Mouse (Mus musculus) T-cell, adult 2 months (primary cell): ENCODE measurements around the gene Tbc1d16.

Source experiments
- DNase-seq: peaks from one replicate; pipeline ENCODE4 v3.0.0; 2022; ENCODE audit warnings: low spot score

Gene Tbc1d16

DNA sequence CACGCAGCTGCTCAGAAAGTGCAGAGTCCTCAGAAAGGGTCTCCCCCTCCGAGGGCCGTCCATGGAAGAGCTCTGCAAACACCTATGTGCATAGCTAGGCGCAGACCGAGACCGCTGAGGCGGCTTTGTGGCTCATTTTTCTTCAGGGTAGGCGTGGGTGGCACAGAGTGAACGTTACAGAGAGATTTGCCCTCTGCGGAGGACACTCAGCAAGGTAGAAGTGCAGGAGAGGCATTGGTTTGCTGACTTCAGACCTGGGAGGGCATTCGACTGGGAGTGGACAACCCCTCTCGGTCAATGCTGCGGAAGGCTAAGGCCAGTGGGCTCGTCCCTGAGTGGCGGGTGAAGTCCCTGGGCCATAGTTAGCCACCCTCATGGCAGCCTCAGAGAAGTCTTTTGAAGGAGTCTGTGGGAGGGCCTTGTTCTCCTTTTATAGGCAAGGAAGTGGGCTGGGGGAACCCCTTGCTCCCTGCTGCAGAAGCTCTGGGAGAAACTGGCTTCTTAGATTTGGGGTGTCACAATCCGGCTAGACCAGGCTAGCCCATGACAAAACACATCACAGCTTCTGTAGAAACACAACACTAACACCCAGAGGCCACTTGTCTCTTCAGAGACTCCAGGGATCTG lies 84.8 kb downstream of the Tbc1d16 start:
- peak; percentile 57 for DNase-seq

DNA sequence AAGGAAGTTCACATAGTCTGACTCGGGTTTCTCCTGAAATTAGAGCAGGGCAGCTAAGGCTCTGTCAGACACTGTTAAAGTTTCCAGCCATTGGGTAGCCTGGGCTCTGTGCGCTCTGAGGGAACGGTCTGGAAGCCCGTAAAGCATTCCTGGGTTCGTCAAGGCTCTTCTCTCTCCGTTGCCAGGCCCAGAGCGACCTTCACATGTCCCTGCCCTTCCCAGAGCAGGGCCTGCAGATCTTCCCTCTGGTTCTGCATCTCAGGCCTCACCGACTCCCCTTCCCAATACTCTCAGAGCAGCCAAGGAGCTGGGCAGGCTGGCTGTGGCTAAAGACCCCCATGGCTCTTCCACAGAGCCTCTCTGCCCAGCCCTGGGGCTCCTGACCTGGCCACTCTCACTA lies 85.7 kb downstream of the Tbc1d16 start:
- no peak for DNase-seq

DNA sequence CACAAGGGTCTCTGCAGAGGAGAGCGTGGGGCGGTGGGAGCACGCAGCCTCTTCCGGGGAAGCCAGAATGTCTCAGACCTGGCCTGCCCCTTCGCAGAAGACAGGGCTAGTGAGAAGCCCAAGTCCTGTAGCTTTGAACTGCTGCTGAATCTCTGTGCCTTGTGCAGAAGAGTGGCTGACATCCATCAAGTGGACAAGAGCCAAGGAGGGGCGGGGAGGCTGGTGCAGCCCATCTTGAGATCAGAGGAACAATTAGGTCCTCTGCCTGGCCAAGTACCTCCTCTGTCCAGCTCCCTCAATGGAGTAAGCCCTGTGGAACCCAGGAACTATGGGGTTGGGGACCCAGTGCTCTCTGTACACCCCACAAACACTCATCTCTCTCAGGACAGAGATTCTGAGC lies 89.3 kb downstream of the Tbc1d16 start:
- no peak for DNase-seq

DNA sequence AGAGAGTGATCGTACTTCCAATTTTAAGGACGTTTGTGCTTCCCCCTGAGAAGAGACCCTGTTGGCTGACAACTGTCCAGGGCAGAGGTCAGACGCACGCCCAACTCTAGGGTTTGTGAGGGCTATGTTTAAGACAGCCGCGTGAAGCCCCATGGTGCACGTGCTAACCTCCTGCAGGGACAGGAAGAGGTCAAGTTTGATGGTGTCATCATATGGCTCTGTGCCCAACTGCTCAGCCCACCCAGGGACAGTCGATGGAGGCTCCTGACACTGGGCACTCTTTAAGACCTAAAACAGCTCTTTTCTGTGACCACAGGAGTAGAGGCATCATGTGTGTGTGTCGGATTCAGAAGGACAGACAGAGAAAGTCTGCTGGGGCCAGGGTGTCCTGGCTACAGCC lies 90.1 kb downstream of the Tbc1d16 start:
- DNase-seq = no peak

DNA sequence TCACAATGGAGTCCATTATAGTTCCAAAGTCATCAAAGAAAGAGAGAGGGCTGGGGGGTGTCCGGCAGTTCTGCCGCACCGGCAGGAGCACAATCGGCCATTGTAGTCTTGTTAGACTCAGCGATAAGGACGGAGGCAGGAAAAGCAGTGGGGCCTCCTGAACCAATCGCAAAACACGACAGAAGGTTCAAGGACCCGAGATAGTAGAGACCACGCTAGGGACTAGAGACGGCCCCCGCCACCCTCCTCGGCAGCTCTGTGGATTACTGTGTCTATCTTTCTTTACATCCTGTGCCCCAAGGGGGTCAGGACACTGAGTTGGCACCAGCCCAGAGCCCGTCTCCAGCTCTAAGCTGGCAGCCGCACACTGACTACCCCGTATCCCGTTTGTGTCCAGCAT lies 93.7 kb downstream of the Tbc1d16 start:
- peak; percentile 33 for DNase-seq

DNA sequence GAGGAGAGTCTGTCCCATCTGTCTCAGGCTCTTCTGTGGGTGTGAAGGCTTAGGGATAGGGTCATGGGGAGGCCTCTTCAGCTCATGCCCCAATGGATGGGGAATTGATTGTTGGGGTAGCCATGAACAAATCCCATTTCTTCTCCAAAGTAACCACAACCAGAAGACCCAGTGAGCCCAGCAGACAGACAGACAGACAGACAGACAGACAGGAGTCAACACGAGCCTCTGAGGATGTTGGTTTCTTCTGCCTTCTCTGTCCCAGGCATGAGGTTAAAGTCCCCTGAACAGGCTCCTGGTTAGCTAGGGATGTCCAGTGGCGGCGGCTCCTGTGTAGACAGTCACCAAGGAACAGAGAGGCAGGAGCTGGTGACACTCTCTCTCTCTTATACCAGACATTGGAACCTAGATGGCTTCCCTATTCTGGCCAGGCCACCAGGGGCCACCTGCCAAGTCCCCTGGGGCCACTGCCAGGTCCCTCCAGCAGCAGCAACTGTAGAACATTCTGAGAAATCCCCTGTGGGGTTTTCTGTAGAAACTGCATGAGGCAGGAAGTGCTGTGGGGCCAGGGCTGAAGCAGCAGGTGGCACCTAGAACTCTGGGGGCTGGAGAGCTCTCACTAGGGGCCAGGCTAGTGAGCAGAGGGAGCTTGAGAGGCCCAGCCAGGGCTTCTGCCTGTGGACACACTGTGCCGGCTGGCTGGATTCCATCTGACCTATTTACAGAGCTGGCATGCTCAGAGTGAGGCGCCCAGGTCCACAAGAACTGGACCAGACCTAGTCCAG lies 94.7 kb downstream of the Tbc1d16 start:
- peak; percentile 70 for DNase-seq

DNA sequence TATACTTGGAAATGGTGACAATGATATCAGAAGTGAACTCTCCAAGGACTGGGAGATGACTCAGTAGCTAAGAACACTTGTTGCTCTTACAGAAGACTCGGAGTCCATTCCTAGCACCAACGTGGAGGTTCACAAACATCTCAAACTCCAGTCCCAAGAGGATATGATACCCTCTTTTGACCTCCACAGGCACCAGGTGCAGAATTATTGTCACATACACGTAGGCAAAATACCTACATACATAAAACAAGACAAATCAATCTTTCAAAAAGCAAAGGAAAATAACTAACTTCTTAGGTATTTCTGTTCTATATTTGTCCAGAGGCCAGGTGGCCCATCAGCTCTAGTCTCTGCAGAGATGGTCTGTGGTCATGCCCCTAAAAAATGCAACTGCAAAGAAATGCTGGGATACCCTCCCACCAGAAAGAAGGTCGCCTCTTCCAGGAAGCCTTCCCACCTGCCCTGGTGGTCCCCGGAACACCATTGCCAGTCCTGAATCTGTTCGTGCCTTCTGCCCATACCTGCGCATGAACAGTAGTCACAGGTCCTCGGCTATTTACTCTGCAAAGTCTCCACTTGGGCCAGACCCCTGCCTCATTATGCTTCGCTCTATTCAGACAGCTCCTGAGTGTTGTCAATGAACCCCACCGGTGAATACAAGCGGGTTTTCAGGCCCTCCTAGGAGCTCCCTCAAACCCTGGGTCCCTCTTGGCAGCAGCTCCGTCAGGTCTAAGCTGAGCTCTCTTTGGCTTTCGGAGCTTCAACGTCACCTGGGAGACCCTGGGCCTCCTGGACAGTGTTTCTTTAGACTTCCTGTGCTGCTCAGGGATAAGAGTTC lies 95.9 kb downstream of the Tbc1d16 start:
- no peak for DNase-seq

DNA sequence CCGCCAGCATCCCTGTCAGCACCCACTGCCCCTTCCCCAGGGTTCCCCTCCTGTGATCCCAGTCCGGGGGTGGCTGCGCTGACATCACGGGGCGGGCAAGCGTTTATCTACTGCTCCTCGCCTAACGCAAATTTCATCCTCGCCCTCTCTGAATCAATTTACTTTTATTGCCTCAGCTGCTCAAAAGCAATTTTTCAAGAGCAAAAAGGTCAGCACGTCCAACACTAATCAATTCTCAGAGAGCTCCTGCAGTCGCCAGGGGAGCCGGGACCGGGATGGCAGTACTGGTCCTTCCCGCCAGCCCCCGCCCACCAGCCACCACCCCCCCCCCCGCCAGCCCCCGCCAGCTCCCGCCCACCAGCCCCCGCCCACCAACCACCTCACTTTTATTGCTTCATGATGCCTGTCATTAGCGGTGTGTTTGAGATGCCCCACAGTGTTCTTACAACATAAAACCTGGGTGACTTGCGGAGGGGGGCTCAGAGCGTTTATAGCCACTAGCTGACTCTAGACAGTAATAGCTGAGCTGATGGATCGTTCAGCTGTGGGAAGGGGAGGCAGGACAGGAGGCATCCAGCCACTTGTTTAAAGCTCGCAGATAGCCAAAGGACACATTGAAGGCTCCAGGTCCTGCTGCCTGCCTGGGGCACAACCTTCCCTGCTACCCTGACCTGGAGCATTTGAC lies 98.1 kb downstream of the Tbc1d16 start:
- no peak for DNase-seq

DNA sequence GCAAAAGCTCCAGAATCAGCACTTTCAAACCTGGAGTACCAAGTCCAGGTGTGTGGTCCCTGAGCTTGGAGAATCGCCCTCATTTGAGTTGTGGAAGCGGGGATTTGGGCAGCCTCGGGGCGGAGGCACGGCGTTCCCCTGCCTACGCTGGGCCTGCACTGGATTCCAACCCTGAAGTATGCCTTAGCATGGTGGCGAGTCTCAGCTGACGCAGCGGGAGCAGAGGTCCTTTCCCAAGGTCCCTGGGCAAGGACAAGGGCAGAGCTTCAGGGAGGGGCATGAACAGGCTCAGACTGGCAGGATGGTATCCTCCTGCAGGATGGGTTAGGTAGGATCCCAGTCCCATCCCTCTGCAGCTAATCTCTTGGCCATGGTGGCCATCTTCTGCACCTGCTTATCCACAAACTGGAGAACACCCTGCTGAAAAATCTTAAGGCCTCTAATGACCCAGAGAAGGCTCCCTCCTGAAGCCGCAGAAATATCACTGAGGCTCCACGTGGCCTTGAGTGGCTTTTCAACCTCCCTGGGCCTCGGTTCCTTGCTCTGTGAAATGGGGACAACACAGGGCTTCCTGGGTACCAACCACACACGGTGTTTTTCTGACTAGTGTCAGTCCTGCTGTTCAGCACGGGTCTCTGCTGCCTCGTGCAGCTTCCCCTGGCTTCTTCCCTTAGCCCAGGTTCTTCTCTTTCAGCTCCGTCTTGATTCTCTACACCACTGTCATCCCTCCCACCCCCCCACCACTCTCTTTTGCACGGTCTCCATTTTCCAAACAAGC lies 98.8 kb downstream of the Tbc1d16 start:
- DNase-seq = no peak

DNA sequence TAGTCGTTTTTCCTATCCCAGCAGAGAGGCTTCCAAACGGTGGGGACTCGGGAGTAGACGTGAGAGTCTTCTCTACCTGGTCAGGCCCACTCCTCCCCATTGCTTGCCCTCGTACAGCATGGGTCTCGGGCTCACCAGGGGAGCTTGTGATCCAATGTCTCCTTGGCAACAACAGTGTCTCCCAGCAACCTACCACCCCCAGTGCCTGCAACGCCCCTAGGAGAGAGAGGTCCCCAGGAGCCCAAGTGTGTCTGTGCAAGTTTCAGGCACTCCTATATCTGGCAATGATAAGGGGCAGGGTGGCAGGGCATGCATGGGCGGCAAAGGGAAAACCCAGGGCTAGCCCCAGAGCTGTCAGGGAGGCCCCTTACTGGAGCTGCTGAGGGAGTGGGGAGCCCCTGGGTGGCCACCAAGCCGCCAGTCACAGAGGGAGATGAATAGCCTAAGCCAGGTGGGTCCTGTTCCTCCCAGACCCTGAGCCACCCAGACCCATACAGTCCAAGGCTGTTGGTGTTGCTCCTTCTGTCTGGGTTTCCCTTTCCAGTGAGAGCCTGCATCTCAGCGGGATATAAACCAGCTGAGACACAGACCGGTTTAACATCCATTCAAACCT lies 99.5 kb downstream of the Tbc1d16 start:
- DNase-seq = no peak

DNA sequence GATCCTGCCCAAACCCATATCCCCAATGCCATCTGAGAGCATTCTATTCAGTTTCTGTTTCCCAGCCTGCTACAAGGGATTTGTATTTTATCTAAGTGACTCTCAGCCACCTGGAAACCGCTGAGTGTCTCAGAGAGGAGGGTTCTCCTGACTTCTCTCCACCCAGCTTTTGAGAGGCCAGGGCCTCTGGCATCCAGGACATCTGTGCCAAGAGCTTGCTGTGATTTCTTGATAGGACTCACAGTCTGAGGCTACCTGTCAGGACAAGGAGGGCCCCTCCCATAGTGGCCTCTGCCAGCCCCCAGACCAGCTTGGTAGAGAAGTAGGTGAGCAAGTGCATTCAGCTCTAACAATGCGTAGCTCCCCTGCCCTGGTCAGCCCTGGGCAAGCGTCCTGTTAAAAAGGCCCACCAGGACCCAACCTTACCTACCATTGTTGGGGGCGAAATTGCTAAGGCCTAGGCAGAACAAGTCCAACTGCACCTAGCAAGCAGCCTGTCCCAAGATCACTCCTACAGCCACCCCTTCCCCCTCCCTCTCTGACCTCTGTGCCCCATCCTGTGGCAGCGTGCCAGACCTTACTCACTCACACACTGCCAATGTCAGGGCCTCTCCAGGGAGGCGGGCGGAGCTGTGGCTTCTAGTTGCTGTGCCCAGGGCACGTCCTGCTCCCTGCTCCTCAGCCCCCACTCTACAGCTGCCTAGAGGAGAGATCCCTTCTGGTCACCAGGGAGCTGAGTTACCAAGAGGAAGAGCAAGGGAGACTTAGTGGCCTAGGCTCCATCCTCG lies 100.4 kb downstream of the Tbc1d16 start:
- peak; percentile 57 for DNase-seq

DNA sequence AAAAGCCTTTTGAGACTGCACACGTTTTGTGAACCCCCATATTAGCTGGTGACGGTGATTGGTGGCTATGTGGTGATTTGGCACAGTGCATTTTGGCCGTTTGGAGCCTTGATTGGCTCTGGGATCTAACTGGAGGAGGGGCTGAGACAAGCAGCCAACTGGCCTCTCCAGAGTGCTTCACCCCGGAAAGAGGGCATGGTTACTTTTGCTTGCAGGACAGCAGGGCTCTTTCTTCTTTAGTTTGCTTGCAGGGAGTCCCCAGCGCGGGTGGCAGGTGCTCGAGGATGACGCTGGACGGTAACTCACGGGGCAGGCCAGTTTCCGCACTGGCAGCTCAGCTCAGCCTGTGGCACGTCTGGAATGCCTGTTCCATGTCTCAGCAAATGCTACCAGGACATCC lies 101.2 kb downstream of the Tbc1d16 start:
- no peak for DNase-seq

DNA sequence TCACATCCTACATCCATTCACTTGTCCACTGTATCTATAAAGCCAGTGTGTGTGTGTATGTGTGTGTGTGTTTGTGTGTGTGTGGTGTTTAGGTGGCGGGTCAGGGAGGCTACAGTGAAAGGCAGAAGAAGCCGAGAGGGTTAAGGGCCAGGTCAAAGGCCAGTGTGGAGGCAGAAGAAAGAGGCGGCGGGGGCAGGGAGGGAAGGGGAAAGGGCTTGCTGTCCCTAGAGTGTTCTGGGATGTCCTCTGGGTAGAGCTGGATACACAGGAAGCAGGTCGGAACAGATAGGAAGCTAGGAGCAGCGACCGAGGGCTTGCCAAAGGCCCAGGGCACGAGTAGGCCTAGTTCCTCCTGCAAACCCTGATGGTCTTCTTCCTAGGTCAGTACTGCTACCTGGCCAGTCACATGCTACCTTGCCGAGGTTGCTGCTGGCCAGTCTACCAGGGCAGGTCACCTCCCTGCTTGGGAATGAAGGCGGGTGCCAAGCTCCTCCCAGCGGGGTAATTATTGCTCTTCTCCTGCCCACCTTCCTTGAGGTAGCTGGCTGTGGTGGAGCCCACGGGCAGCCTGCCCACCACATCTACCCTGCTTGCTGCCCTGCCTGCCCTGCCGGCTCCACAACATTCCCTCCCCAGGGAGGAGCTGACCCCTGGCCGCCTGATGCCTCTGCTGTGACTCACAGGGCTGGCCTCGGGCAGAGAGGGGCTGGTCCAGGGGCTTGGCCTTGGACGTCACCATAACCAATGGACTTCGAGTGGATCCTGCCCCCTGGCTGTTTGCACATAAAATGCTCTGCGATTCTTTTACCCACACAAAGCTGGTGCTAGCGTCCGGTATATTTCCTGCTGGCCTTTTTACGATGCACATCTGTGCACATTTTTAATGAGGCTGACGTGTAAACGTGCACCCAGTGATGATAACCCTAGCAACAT lies 102.1 kb downstream of the Tbc1d16 start:
- no peak for DNase-seq

DNA sequence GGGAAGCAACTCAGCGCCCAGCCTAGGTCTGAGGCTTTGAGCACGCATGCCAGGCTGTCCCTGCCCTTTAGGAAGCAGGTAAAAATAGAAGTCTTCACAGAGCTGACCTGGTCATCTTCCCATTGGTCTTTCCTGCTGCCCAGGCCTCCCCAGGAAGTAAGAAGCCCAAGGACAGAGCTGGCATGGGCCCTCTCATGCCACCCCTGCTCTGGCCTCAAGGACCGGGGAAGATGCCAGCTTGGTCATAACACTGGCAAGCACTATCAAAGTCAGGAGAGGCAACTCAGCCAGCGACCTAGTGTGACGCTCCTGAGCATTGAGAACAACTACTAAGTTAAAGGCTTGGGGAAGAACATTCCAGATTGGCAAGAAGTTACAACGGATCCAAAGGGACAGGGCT lies 103.8 kb downstream of the Tbc1d16 start:
- DNase-seq = no peak

DNA sequence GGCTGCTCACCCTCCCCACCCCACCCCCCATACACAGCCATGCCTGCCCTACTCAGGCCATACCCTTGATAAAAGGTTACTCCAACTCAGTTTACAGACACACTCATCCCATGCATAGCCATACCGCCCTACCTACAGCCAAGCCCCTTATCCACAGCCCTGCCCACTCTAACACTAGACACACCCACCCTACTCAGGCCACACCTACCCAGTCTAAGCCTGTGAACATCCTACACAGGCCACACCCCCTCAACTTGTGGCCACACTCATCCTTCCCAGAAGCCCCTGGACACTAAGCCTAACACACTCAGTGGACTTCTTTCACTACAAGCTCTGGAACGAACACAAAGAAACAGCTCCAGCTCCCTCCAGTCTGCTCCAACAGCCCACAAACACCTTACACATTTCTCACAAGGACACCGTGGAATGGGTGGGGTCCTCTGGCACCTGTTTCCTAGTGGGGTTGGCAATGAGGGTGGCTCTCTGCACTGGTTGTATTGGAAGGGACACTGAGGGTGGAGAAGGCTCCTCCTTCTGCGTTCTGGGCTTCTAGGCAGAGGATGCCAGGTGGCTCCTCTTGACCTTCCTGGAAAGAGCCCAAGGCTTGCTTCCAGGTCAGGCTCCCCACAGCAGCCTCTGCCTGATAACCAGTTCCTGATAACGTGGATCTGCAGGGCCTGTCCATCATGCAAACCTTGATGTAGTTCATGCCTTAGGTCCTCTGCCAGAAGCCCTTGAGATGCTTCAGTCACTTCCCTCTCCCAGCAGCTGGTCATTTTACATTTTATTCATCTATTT lies 104.6 kb downstream of the Tbc1d16 start:
- DNase-seq = no peak

DNA sequence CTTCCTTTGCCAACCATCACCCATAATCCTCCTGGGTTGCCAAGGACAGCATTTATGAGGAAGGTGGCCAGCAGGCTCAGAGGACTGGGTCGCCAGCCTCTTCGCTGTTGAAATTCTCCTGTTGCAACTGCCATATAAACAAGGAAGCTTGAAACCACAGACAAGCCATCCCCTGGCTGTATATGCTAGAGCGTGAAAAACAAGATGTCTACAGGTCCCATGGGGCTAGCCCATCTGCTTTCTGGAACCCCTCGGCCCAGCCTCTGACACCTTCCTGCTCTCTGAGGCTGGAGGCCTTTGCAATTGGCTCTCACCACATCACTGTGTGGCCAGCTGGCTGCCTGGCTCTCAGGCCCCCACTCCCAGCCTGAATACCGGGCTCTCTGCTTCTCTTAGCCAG lies 105.9 kb downstream of the Tbc1d16 start:
- no peak for DNase-seq

DNA sequence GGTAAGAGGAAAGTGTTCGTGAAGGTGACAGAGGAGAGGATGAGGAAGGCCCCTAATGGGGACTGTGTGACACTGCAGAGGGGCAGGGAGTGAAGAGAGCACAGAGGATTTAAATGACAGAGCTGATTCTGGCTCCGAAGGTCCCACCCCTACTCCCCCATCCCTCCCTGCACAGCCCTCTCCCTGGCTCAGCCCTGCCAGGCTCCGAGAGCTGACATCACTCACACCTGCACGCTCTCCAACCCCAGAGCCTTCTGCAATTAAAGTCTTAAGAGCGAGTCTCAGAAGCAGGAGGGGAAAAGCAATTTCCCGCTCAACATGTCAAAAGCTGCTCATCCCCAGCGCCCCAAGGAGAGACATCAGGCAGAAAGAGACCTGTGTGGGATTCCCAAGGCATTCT lies 109.4 kb downstream of the Tbc1d16 start:
- no peak for DNase-seq

DNA sequence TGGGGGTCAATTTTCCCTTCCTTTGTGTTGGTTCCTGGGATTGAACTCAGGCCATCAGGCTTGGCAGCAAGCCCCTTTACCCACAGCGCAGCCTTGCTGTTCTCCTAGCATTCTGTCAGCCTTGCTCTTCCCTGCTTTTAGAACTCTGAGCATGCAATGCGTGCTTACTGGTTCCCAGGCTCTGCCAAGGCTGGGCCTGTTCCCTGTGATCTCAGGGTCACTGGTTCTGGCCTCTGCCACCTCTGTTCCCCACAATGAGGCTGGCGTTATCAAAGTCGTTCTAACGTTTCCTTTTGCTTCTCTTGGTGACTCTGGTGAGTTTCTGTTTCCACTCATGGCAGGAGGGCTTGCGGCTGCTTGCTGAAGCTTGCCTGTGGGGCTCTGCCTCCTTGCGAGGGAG lies 110.4 kb downstream of the Tbc1d16 start:
- DNase-seq = no peak
